Mouse (Mus musculus): Measurements from ENCODE around the gene Gnl1.
"Not testable (repeated sequence)": the region's sequence is repeated elsewhere in the genome, so short reads cannot be mapped to it uniquely, and the experiment has no call there.

The Gnl1 gene

GRCm38 (mm10) chr17:35994175-35994878 lies 14.7 kb downstream of the Gnl1 start:
- DNase-seq (ENCODE audit: low read depth, low spot score) = peak; percentile 87

- DNase-seq (ENCODE audit: low read depth, low spot score) = no peak
Observed at GRCm38 (mm10) chr17:35994879-35995240, 15.2 kb downstream of the Gnl1 start.

- peak; percentile 96 for DNase-seq (ENCODE audit: low read depth, low spot score)
Observed at GRCm38 (mm10) chr17:35996949-35997348, 17.3 kb downstream of the Gnl1 start.

- no peak for DNase-seq (ENCODE audit: low read depth, low spot score)
Observed at GRCm38 (mm10) chr17:35997713-35998510, 18.3 kb downstream of the Gnl1 start.

GRCm38 (mm10) chr17:35998545-35999305 lies 19.1 kb downstream of the Gnl1 start:
- no peak for DNase-seq (ENCODE audit: low read depth, low spot score)

- DNase-seq (ENCODE audit: low read depth, low spot score) = no peak
Observed at GRCm38 (mm10) chr17:35999356-35999755, 19.7 kb downstream of the Gnl1 start.

- no peak for DNase-seq (ENCODE audit: low read depth, low spot score)
Observed at GRCm38 (mm10) chr17:36000349-36000748, 20.7 kb downstream of the Gnl1 start.

- no peak for DNase-seq (ENCODE audit: low read depth, low spot score)
Observed at GRCm38 (mm10) chr17:36001121-36001897, 21.7 kb downstream of the Gnl1 start.

GRCm38 (mm10) chr17:36001966-36002365 lies 22.3 kb downstream of the Gnl1 start:
- DNase-seq (ENCODE audit: low read depth, low spot score) = no peak

GRCm38 (mm10) chr17:36003331-36003730 lies 23.7 kb downstream of the Gnl1 start:
- no peak for DNase-seq (ENCODE audit: low read depth, low spot score)

- DNase-seq (ENCODE audit: low read depth, low spot score) = not testable (repeated sequence)
Observed at GRCm38 (mm10) chr17:36004409-36004808, 24.8 kb downstream of the Gnl1 start.

GRCm38 (mm10) chr17:36014977-36015376 lies 35.3 kb downstream of the Gnl1 start:
- no peak for DNase-seq (ENCODE audit: low read depth, low spot score)

- DNase-seq (ENCODE audit: low read depth, low spot score) = no peak
Observed at GRCm38 (mm10) chr17:36017046-36017445, 37.4 kb downstream of the Gnl1 start.

GRCm38 (mm10) chr17:36018979-36019378 lies 39.3 kb downstream of the Gnl1 start:
- no peak for DNase-seq (ENCODE audit: low read depth, low spot score)

GRCm38 (mm10) chr17:36019519-36019918 lies 39.9 kb downstream of the Gnl1 start:
- no peak for DNase-seq (ENCODE audit: low read depth, low spot score)

- DNase-seq (ENCODE audit: low read depth, low spot score) = peak; percentile 15
Observed at GRCm38 (mm10) chr17:36020191-36021073, 40.8 kb downstream of the Gnl1 start, which contains the start of gene H2-T24. Gene H2-T24 (minus strand): TSS chr17:36020560.

- no peak for DNase-seq (ENCODE audit: low read depth, low spot score)
Observed at GRCm38 (mm10) chr17:36021309-36021708, 41.7 kb downstream of the Gnl1 start.

- no peak for DNase-seq (ENCODE audit: low read depth, low spot score)
Observed at GRCm38 (mm10) chr17:36022098-36022497, 42.4 kb downstream of the Gnl1 start.

- DNase-seq (ENCODE audit: low read depth, low spot score) = no peak
Observed at GRCm38 (mm10) chr17:36022922-36023321, 43.3 kb downstream of the Gnl1 start.
